Mouse (Mus musculus): ENCODE results near the gene 6030468B19Rik.

The 6030468B19Rik gene

DNA sequence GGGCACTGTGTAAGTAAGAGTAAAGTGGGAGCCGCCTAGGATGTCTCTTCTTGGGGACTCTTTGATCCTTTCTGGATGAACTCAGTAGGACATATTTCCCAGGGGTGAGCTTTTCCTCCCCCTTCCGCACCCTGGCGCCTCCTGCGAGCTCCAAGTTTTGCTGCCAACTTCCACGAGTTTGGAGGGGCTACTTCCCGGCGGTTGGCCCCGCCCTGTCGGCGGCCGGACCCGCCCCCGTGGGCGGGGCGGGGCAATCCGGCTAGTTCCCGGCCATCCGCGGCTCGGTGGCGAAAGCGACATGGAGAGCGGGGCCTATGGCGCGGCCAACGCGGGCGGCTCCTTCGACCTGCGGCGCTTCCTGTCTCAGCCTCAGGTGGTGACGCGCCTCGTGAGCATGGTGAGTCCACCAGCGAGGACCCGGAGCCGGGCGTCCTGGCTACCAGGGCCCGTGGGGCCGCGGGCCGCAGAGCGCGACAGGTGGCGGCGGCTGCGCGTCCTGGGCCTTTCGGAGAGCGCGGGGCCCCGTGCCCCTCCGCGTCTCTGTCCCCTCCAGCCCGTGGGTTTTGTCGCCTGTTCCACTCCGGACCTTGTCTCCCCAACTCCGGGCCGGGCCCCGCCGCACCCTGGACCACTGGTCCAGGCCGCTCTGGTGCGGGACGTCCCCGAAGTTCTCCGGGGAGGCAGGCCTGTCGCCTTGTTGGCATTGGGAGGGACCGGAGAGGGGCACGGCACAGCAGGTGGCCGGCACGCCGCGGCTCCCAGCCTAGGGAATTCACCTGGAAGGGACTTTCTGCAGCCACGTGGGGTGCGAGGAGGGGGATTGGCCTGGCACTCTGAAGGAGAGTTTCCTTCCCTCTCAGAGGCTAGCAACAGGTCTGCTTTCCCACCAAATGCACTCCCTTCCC lies 12.2 kb downstream of the 6030468B19Rik start, which contains the start of the genes Gm20708 and Syngr2:
Gm20708 (plus strand) TSS at position 262 of the 905 bp plus-strand sequence.
Syngr2 (plus strand) TSS at position 262 of the 905 bp plus-strand sequence.
- DNase-seq, result peak; percentile 88

DNA sequence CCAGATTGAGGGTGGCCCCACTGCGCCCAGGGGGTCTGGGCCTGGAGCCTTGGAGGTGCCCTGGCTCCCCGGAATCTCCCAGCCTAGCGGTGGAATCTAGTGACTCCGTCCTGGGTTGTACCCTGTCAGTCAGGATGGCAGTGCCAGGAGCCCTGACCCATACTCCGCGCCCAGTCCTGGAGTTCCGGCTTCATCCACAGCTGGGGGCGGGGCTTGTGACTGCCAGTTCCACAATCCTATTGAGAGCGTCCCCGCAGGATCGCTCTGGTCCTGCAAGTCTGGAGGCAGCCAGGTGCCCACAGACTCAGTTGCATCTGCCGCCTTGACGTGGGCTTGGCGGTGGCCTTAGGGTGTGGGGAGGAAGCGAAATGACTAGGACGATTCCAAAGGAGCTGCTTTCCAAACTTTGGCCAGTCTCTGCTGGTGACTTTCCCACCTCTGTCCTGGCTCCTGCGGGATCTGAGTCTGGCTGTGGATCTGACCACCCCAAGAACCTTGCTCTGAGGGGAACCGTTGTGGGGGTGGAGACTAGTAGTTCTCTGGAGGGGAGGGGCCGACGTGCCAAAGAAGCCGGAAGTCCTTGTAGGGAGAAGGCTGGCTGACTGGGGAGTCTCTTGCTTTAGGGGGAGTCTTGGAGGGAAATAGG lies 13.1 kb downstream of the 6030468B19Rik start:
- peak; percentile 95 for DNase-seq

DNA sequence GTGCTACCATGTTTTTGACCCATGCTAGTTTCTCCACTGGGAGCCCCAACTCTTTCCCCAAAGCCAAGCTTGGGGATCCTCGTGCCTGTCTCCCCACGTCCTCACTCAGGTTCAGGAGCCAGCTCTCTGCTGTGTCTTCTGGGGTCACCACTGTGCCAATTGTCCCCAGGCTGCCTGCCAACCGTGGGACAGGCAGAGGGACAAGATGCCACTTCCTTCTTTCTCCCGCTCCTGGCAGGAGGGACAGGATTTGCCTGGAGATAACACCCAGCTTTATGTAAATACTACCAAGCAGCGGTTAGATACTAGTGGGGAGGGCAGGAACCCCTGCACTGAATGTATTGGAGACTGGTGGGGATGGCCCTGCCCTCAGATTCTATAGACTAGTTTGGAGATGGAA lies 16.4 kb downstream of the 6030468B19Rik start:
- no peak for DNase-seq

- no peak for DNase-seq
Observed at GRCm38 (mm10) chr11:117814704-117815366, 17.4 kb downstream of the 6030468B19Rik start.

GRCm38 (mm10) chr11:117815850-117816249 lies 18.4 kb downstream of the 6030468B19Rik start:
- peak; percentile 34 for DNase-seq

DNA sequence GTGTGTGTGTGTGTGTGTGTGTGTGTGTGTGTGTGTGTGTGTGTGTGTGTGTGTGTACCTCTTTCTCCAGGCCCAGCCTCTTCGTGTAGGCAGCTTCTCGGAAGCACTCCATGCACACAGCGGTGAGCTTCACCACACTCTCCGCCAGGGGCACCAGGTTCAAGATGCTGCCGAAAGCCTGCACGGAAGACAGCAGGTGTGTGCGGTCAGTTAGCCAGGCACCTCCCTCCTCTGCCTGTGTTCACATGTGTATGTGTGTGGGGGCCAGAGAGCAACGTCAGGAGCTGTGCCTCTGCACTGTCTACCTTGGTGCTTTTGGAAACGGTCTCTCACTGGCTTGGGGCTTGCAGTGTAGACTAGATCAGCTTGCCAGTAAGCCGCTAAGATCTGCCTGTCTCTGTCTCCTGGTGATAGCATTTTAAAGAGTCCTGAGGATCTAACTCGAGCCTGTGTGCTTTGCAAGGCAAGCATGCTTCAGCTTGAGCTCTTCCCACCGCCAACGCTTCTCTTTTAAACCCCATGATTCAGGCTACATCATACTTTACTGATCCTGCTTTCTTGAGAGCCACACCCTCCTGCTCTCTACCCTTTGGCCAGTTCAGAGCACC lies 19.0 kb downstream of the 6030468B19Rik start:
- DNase-seq, result no peak

DNA sequence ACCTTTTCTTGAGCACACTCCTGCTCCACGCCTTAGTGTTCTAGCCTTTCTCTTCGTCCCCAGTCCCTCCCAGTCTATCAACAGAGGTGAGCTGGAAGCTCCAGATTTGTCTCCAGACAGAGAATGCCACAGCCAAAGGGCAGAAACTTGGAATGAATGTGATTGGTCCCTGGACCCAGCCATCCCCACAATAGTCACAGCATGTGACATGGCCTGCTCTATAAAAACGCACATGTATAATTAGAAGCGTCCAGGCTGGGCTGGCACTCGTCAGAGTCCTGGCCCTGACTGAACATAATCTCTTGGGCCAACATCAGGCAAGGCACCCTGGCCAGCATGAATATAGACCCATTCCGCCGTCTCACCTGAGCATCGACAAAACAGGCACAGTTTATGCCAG lies 21.6 kb downstream of the 6030468B19Rik start:
- no peak for DNase-seq

GRCm38 (mm10) chr11:117820173-117820572 lies 22.7 kb downstream of the 6030468B19Rik start:
- DNase-seq, result no peak

GRCm38 (mm10) chr11:117821868-117822267 lies 24.4 kb downstream of the 6030468B19Rik start:
- DNase-seq, result no peak

DNA sequence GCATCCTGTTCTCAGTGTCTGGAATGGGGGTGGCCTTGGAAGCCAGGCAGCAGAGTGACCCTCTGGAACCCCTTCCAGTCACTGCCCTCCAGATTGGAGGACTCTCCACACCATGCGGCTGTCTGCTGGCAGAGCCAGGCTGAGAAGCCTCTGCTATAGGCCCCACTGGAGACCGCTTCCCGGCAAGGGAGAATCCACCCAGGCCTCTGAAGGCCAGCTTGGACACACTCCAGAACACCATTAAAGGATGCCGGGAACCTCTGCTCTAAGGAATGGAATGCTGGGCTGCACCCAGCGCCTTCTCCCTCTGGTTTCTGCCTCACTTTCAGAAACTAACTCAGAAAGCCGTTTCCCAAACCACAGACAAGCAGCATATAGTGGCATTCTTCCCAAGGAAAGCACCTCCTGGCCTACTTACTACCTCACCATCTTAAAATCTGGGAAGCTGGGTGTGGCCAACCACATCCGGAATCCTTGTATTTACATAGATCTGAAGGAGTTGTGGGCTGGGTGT lies 25.3 kb downstream of the 6030468B19Rik start:
- peak; percentile 70 for DNase-seq

DNA sequence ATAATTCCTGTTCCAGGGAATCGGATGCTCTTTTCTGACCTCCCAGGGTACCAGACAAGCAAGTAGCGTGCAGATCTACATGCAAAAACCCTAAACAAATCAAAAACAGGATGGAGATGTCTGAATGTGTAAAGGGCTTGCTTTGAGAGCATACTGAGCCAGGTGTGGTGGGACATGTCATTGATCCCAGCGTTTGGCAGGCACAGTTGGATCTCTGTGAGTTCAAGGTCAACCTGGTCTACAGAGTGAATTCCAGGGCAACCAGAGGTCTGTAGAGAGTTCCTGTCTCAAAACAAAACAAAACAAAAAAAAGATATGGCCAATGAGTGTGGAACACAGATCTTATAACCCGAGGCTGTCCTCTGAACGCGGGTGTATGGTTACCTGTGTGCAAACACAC lies 26.0 kb downstream of the 6030468B19Rik start:
- DNase-seq, result no peak

GRCm38 (mm10) chr11:117824060-117824969 lies 26.9 kb downstream of the 6030468B19Rik start:
- peak; percentile 89 for DNase-seq

GRCm38 (mm10) chr11:117825333-117826101 lies 28.1 kb downstream of the 6030468B19Rik start, which contains the start of the genes Afmid and Tk1:
Gene Afmid, plus strand, starts transcription at chr11:117825924.
Gene Tk1, minus strand, starts transcription at chr11:117826092.
- DNase-seq, result peak; percentile 90

- DNase-seq, result no peak
Observed at GRCm38 (mm10) chr11:117826164-117826563, 28.7 kb downstream of the 6030468B19Rik start.

- DNase-seq, result no peak
Observed at GRCm38 (mm10) chr11:117826916-117827315, 29.5 kb downstream of the 6030468B19Rik start.

DNA sequence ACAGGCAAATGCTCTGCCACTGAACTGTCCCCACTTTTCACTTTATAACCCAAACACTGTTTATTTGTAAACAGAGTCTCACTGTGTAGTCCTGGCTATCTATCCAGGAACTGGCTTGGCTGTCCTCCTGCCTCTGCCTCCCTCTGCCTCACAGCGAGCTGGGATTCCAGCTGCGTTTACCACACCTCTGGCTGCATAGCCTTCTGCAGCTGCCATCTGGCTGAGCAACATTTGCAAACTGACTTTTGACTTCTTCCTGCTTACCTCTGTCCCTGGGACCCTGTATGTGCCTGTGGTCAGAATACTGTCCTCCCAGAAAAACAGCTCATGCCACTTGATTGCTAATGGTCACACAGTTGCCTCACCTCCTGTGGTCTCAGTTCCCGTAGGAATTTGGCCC lies 29.9 kb downstream of the 6030468B19Rik start:
- DNase-seq, result no peak

- peak; percentile 80 for DNase-seq
Observed at GRCm38 (mm10) chr11:117828149-117828887, 30.9 kb downstream of the 6030468B19Rik start.

GRCm38 (mm10) chr11:117828888-117829604 lies 31.6 kb downstream of the 6030468B19Rik start:
- peak; percentile 72 for DNase-seq

DNA sequence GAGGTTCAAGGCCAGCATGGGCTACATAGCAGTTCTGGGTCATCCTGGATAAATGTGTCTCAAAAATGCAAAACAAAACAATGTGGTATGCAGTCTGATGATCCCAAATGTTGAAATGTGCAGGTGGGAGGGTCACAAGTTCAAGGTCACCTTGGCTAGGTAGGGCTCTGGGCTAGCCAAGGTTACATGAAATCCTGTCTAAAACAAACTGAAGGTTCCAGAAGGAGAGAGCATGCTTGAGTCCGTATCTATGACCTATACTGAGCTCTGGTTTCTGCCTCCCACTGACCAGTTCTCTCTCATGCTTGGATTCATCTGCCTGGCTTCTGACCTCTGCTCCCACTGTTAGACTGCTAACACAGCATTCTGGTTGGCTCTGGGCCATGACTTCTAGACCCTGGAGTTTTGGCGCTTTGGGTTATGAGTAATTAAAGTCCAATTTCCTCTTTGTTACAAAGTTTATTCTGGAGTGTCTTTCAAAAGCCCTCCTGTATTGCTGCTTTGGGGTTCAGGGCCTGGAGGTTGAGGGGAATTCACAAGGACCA lies 32.3 kb downstream of the 6030468B19Rik start:
- peak; percentile 92 for DNase-seq

Data from kidney, postnatal 10 days (tissue).